Mouse (Mus musculus) 3134 (cell line): Measurements from ENCODE around the gene Vps33b.
"Not testable (repeated sequence)": the region's sequence is repeated elsewhere in the genome, so short reads cannot be mapped to it uniquely, and the experiment has no call there.

Source experiments
- DNase-seq: peaks from one replicate; pipeline ENCODE4 v3.0.0-alpha.2; 2011; ENCODE audit warnings: low spot score; ENCODE audit not compliant: insufficient read length; ENCODE audit errors: extremely low read depth

Vps33b gene

DNA sequence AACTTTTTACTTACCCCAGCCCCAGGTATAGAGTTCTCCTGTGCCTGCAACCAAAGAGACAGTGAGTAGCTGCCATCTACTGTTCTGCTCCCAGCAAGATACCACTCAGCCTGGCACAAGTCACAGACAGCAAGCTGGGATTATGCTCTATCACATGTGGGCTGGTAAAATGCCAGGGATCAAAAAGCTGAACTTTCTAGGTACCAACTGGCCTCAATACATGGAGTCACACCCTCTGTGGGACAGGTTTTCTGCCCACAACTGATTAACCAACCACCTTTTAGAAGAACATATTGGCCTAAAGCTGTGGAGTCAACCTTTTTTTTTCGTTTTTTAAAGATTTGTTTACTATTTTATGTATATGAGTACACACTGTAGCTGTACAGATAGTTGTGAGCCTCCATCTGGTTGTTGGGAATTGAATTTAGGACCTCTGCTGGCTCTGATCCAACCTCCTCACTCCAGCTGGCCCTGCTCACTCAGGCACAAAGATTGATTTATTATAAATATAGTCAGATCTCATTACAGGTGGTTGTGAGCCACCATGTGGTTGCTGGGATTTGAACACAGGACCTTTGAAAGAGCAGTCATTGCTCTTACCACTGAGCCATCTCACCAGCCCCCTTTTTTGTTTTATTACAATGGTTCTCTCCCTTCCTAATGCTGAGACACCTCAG, 48.1 kb downstream of the Vps33b start:
- no peak for DNase-seq

DNA sequence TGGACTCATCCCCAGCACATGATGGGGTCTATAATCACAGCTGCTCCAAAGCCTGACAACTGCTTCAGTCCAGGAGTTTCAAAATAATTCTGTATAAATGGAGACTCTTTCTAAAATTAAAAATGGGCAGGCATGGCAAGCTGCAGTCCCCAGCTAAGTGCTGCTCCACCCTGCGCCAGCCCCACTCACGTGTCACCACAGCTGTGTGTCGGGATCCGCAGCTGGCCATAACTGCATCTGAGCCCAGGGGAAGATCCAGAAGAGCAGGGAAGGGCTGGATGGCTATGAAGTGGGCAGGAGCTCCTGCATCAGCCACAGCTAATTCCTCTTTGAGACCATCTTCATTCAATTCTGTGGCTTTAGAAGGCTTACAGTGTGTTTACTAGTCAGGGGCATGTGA, 49.2 kb downstream of the Vps33b start:
- DNase-seq: no peak

DNA sequence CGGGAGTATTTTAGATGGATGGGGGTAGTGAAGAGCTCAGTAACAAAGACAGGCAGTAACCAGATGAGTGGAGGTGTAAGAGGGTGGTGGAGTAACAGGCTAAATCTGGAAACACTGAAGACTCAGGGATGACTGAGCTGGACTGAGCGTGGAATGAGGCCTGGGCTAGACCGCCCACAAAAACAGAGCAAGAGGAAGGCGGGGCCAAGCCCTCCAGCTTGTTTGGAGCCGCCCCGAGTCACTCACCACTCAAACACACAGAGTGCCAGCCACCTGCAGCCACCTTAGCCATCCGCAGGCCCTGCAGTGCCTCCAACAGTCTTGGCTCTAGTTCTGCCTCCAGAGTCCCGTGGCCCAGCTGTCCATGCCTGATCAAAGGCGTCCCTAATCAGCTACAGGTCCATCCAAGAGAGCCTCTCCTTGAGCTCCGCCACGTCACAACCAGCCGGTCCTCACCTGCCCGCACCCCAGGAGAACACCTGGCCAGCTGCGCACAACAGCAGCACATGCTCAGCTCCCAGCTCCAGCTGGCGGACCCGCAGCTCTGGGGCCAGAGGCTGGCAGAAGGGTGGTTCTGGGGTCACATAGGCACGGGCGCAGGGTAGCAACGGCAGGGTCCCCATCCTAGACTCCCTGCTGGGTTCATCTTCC, 50.5 kb downstream of the Vps33b start:
- DNase-seq: no peak

- no peak for DNase-seq
Measured at GRCm38 (mm10) chr7:80323336-80323735, 53.9 kb downstream of the Vps33b start.

- DNase-seq: peak; percentile 97
Measured at GRCm38 (mm10) chr7:80324043-80324815, 54.8 kb downstream of the Vps33b start, which contains the start of gene Rccd1. Gene Rccd1, minus strand, starts transcription at chr7:80324454.

- DNase-seq: not testable (repeated sequence)
Measured at GRCm38 (mm10) chr7:80324816-80325119, 55.3 kb downstream of the Vps33b start.

DNA sequence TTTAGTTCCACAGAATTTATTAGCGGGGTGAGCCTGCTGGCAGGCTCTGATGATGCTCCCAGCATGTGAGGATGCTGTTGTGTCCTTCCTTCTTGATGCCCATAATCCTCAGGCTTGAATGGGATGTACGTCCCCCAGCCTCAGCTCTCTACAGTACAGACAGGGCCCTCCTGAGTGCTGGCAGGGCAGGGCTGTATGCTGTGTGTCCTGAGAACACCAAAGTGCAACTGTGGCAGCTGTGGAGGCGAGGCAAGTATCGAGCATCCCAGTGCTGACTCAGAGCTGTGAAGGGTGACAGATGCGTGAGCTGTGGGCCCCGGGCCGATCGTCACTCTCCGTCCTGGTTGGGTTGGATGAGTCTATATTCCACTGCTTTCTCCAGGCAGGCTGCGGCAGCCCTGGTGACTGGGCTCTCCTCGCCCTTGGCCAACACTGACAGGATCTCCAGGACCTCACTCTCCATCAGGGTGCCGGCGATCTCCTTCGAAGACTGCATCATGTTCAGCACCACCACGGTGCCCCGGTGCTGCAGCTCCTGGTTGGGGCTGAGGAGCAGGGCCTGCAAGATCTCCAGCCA, 55.9 kb downstream of the Vps33b start:
- no peak for DNase-seq

DNA sequence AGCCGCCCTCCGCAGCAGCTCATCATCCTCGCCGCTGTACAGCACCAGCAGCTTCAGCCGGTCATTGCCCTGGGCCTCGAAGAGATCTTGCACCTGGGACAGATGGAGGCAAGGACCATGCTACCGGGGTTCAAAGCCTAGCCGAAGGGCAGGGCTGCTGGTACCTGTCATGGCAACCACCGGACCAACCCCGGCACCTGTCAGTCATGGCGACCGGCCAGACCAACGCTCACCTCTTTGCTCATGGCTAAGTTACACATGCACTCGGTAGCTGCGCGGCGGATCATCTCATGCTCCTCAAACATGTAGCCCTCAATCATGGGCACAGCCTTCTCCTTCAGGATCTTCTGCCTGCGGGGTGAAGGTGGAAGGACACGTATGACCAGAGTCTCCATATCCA, 56.6 kb downstream of the Vps33b start:
- no peak for DNase-seq

DNA sequence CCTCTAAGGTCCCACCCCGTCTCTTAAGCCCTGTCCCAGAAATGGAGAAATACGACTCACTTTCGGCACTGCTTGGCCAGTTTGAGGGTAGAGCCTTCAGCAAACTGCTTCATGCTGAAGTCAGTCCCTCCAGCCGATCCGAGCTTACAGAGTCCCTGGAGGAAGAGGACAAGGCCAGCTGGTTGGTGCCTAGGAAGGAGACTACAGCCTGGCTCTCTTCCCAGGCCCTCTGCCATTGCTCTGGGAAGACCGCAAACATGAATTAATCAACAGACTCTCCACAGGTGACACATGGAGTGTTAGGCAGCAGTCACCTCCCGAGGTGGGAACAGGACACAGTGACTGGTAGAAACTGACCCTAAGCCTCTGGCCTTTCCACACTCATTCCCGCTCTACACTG, 60.8 kb downstream of the Vps33b start:
- DNase-seq: no peak

GRCm38 (mm10) chr7:80331433-80331832, 62.0 kb downstream of the Vps33b start:
- no peak for DNase-seq

- DNase-seq: no peak
Measured at GRCm38 (mm10) chr7:80334848-80335247, 65.4 kb downstream of the Vps33b start.

DNA sequence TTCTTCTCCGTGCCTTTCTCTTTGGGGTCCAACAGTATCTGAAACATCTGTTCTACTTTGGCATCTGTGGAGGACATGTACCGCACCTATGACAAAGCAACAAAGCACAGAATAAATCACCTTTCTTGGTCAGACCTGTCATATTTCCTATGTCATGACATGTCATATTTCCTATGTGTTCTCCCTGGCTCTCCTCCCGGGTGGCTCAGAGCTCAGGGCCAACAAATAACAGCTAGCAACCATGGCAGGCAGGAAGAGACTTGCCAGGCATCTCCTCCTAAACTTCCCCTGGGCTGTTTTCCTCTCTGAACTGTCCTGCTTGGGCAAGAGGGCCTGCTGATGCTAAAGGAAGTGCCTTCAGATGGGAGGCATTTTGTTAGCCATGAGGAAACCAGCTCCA, 67.5 kb downstream of the Vps33b start:
- DNase-seq: no peak

GRCm38 (mm10) chr7:80339371-80339770, 69.9 kb downstream of the Vps33b start:
- DNase-seq: peak; percentile 43

DNA sequence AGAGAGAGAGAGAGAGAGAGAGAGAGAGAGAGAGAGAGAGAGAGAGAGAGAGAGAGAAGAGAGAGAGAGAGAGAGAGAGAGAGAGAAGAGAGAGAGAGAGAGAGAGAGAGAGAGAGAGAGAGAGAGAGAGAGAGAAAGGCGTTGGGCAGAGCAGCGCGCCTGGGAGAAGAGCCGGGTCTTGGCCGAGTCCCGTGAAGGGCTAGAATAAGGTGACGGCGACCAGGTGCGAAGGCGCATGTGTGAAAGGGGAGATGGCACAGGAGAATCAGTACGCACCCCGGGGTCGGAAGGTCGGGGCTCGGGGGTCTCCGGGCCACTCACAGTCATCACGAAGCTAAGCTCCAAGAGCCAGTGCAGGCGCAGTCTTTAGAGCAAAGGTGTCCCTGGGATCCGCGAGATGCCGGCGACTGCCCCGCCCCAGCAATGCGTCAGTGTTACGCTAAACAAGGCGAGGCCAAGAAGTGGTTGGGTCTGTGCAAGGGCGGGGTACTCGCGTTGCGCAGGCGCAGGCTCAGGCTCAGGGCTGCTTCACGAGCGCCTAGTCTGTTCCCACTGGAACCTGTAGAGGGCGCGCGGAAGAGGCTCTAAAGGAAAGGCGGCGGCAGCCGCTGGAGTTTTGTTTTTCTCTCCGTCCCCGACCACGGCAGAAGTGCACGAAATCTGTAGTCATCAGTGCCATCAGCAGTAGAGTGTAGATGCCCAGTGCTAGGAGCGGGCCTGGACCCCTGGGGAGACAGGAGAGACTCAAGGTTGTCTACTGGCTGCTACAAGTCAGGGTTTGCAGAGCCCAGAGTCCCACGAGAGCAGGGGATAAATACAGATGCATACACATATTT, 70.6 kb downstream of the Vps33b start:
- DNase-seq: peak; percentile 92

DNA sequence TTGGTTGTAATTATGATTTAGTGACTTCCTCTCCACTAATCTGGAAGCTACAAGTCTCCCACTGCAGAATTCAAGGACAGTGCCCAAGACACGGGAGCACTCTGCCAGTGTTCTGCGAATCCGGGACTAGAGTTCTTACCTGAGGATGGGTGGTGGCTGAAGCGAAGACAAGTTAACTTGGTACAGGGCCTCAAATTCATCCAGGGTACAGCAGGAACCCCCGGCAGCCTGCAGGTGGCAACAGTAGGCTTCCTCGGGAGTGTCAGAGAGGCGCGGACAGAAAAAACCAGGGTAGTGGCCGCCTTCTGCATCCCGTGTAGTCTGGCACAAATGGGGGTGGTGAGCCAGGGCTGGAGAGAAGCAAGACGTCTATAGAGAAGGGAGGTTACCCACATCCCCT, 71.3 kb downstream of the Vps33b start, which contains the start of gene Unc45a:
TSS of gene Unc45a (minus strand) at position 213 of the 400 bp plus-strand sequence.
- DNase-seq: peak; percentile 59
